Mouse (Mus musculus): Measurements from ENCODE around the gene Malsu1. TPM values are rescaled to one million over a fixed set of nuclear protein-coding genes. Genes with fewer than 3 reads are reported as not detected.

Gene Malsu1
- polyA plus RNA-seq, 1 experiment: 31.2 TPM

DNA sequence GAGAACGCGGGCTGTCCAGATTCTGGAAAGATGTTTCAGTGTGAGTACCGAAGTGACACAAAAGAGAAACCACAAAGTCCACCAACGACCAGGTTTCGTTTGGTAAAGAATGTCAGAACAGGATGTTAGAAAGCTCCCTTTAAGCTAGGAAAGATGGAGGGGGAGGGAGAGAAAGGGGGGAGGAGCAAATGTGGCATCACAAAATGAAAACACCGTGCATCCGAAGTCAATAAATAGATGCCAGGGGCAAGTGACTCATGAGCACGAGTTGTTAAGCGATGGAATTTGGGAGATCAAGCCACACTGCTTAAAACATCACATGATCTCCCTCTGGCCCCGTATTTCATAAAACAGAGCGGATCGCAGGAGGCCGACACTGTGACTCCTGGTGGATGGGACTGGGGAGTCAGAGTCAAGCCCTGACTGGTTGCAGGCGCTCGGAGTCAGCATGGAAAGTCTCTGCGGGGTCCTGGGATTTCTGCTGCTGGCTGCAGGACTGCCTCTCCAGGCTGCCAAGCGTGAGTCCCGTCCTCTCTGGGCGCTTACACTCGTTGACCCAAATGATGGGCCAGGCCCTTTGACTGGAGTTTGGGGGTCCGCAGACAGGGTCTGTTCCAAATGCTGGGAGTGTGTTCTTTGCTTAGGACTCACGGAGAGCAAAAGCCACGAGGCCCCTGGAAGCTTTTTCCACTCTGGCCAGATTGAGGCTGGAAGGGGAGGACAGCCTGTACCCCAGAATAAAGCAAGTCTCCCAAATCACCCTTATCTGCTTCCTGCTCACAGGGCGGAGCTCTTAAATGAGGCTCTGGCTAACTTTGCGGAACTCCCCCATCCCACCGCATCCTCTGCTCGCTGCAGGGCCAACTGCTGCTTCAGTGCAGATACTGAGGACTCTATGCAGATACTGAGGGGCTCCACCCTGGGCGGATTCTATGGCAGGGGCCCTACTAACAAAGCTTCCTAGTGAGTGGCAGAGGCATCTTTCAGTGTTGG is 37.0 kb upstream of the Malsu1 start, which contains the start of gene Gpnmb:
Gpnmb (plus strand) TSS at position 272 of the 993 bp plus-strand sequence.
- no peak within 1 kb of the TSS for H3K4me3 ChIP-seq (ENCODE audit: low read depth, low read length)
- H3K36me3 ChIP-seq (ENCODE audit: control insufficient read depth, insufficient read depth, low read length): no peaks in the 10 kb centered on the region
- TF ChIP-seq POLR2A (IDR thresholded peaks at IDR 0.05; ENCODE audit: low read depth, low read length) (no peak), CTCF (IDR thresholded peaks at IDR 0.05; ENCODE audit: extremely low read depth, insufficient read length, insufficient replicate concordance, low read depth, low read length) (no peak)
- WGBS: 58% methylated on average over 28 of the region's 28 CpGs
- no peak within 1 kb of the TSS for H3K27ac ChIP-seq (ENCODE audit: insufficient read depth, low read depth, low read length)
- H3K27me3 ChIP-seq (ENCODE audit: control insufficient read depth, insufficient read depth, low read length): no peaks in the 10 kb centered on the region
- peaks cover 10% of the 10 kb centered on the region for H3K4me1 ChIP-seq (ENCODE audit: control insufficient read depth, insufficient read depth, insufficient read length, low read length)

DNA sequence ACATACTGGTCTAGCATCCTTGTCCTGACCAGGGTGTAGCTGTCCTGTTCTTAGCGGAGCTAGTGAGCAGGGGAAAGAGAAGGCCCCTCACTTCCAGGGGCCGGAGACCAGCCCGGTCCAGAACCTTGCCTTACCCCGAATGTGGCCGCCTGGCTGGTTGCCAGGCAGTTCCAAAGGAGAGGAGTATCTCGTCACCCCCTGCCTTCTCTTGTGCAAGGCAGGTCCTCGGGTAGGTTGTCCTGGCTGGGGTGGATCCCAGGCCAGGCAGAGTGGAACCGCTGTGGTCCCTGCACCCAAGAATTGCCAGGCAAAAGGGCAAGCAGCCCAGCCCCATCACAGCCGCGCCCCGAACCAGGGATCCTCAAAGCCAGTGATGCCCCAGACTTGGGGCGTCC is 36.3 kb upstream of the Malsu1 start:
- WGBS: 40% methylated on average over 12 of the region's 12 CpGs
- Histone ChIP-seq H3K4me3 (ENCODE audit: low read depth, low read length) (no peak overlapping the region), H3K27me3 (ENCODE audit: control insufficient read depth, insufficient read depth, low read length) (no peaks in the 10 kb centered on the region), H3K36me3 (ENCODE audit: control insufficient read depth, insufficient read depth, low read length) (no peaks in the 10 kb centered on the region), H3K4me1 (ENCODE audit: control insufficient read depth, insufficient read depth, insufficient read length, low read length) (peaks cover 10% of the 10 kb centered on the region), H3K27ac (ENCODE audit: insufficient read depth, low read depth, low read length) (no peak overlapping the region)
- TF ChIP-seq CTCF (IDR thresholded peaks at IDR 0.05; ENCODE audit: extremely low read depth, insufficient read length, insufficient replicate concordance, low read depth, low read length): no peak
- TF ChIP-seq POLR2A (IDR thresholded peaks at IDR 0.05; ENCODE audit: low read depth, low read length): no peak; the same call in 1 of the 2 replicates

DNA sequence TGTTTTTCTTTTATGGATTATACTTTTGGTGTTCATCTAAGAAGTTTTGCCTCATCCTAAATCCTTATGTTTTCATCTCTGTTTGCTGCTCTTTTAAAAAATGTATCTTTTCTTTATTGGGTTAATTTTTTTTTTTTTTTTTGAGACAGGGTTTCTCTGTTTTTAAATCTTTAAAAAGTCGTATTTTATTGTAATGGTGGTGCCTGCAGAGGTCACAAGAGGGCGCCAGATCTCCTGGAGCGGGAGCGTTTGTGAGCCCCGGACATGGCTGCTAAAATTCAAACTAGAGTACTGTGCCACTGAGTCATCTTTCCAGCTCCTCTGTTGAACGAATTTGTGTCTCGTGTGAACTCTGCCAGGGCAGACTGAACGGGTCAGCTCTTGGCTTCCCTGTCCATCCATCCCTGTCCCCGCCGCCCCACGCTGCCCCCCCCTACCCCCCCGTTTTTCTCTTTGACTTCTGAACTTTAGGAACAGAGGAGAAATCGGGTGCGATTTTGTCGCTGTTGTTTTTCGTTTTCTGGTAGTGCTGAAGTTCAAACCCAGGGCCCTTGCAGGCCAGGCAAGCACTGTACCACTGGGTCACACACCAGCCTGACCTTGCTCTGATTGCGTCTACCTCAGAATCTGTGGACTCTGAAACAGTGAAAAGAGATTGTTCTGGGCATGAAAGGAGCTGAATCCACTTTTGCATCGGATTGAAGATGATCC is 34.0 kb upstream of the Malsu1 start:
- Histone ChIP-seq H3K4me3 (ENCODE audit: low read depth, low read length) (peak overlapping the region; percentile 39), H3K4me1 (ENCODE audit: control insufficient read depth, insufficient read depth, insufficient read length, low read length) (peaks cover 10% of the 10 kb centered on the region), H3K36me3 (ENCODE audit: control insufficient read depth, insufficient read depth, low read length) (no peaks in the 10 kb centered on the region), H3K27me3 (ENCODE audit: control insufficient read depth, insufficient read depth, low read length) (no peaks in the 10 kb centered on the region), H3K27ac (ENCODE audit: insufficient read depth, low read depth, low read length) (no peak overlapping the region)
- 9% methylated on average over 18 of the region's 18 CpGs for WGBS
- TF ChIP-seq CTCF (IDR thresholded peaks at IDR 0.05; ENCODE audit: extremely low read depth, insufficient read length, insufficient replicate concordance, low read depth, low read length) (peak; percentile 85), POLR2A (IDR thresholded peaks at IDR 0.05; ENCODE audit: low read depth, low read length) (no peak)

DNA sequence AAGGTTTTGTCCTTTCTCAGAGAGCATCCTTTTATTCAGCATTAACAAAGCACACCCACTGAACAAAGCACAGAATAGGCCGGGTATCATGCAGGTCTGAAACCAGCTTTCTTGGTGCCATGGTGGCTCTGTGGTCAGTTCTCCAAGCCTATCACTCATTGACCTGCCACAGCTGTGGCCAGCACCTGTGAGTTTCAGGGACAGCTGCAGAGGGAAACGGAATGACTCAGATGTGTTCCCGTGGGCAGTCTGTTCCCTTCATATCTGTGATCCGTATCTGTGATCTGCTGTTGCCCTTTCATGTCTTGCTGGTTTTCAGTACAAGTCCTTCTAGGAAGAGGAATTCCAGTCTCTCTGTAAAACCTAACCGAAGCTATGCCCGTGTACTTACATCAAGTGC is 27.1 kb upstream of the Malsu1 start:
- Histone ChIP-seq H3K4me3 (ENCODE audit: low read depth, low read length) (no peak overlapping the region), H3K27ac (ENCODE audit: insufficient read depth, low read depth, low read length) (no peak overlapping the region), H3K36me3 (ENCODE audit: control insufficient read depth, insufficient read depth, low read length) (no peaks in the 10 kb centered on the region), H3K4me1 (ENCODE audit: control insufficient read depth, insufficient read depth, insufficient read length, low read length) (peaks cover 3% of the 10 kb centered on the region; the same call in 1 of the 2 replicates), H3K27me3 (ENCODE audit: control insufficient read depth, insufficient read depth, low read length) (no peaks in the 10 kb centered on the region)
- WGBS: 69% methylated on average over 6 of the region's 6 CpGs
- no peak for TF ChIP-seq CTCF (IDR thresholded peaks at IDR 0.05; ENCODE audit: extremely low read depth, insufficient read length, insufficient replicate concordance, low read depth, low read length)
- no peak for TF ChIP-seq POLR2A (IDR thresholded peaks at IDR 0.05; ENCODE audit: low read depth, low read length)

DNA sequence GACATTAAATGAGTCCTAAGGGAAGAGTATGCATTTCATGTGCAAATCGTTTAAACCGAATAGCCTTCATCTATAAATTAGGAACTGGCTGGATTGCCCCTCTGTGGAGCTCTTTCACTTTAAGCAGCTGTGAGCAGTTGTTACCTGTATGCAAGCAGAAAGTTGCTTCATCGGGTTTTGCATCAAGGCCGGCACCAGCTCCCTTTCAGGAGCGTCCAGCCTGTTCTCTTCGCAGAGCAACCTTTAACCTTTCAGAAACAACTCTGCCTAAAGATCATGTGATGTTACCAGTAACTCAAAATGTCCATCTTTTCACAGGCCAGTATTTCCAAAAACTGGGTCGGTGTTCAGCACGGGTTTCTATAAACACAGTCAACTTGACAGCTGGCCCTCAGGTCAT is 26.6 kb upstream of the Malsu1 start:
- no peak overlapping the region for H3K4me3 ChIP-seq (ENCODE audit: low read depth, low read length)
- WGBS: 60% methylated on average over 8 of the region's 8 CpGs
- H3K36me3 ChIP-seq (ENCODE audit: control insufficient read depth, insufficient read depth, low read length): no peaks in the 10 kb centered on the region
- peak overlapping the region; percentile 44 for H3K27ac ChIP-seq (ENCODE audit: insufficient read depth, low read depth, low read length)
- no peaks in the 10 kb centered on the region for H3K27me3 ChIP-seq (ENCODE audit: control insufficient read depth, insufficient read depth, low read length)
- peaks cover 3% of the 10 kb centered on the region; the same call in 1 of the 2 replicates for H3K4me1 ChIP-seq (ENCODE audit: control insufficient read depth, insufficient read depth, insufficient read length, low read length)
- TF ChIP-seq CTCF (IDR thresholded peaks at IDR 0.05; ENCODE audit: extremely low read depth, insufficient read length, insufficient replicate concordance, low read depth, low read length) (no peak), POLR2A (IDR thresholded peaks at IDR 0.05; ENCODE audit: low read depth, low read length) (no peak)

DNA sequence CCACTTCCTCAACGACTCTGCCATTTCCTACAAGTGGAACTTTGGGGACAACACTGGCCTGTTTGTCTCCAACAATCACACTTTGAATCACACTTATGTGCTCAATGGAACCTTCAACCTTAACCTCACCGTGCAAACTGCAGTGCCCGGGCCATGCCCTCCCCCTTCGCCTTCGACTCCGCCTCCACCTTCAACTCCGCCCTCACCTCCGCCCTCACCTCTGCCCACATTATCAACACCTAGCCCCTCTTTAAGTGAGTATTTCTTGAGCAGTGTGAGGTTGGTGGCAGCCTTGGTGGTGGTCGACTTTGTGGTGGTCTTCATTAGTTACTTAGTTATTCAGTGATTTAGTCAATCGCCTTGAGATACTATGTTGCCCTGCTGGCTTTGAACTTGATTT is 25.7 kb upstream of the Malsu1 start:
- Histone ChIP-seq H3K36me3 (ENCODE audit: control insufficient read depth, insufficient read depth, low read length) (no peaks in the 10 kb centered on the region), H3K4me3 (ENCODE audit: low read depth, low read length) (no peak overlapping the region), H3K27me3 (ENCODE audit: control insufficient read depth, insufficient read depth, low read length) (no peaks in the 10 kb centered on the region), H3K27ac (ENCODE audit: insufficient read depth, low read depth, low read length) (peak overlapping the region; percentile 44; the same call in 1 of the 2 replicates), H3K4me1 (ENCODE audit: control insufficient read depth, insufficient read depth, insufficient read length, low read length) (peaks cover 3% of the 10 kb centered on the region; the same call in 1 of the 2 replicates)
- no peak for TF ChIP-seq POLR2A (IDR thresholded peaks at IDR 0.05; ENCODE audit: low read depth, low read length)
- TF ChIP-seq CTCF (IDR thresholded peaks at IDR 0.05; ENCODE audit: extremely low read depth, insufficient read length, insufficient replicate concordance, low read depth, low read length): no peak
- WGBS: 55% methylated on average over 10 of the region's 10 CpGs
